Mouse (Mus musculus) CD4-positive, CD25-positive, alpha-beta regulatory T cell, adult 2 months (primary cell): ENCODE data around the gene Slc6a3.

Experiments
- DNase-seq: peaks from one replicate; pipeline ENCODE4 v3.0.0-alpha.2; 2012; ENCODE audit warnings: low read depth, low spot score

The Slc6a3 gene

GRCm38 (mm10) chr13:73591488-73591887 is 54.9 kb downstream of the Slc6a3 start:
- DNase-seq: no peak

GRCm38 (mm10) chr13:73592546-73592945 is 56.0 kb downstream of the Slc6a3 start:
- DNase-seq: no peak

- DNase-seq: no peak
Observed at GRCm38 (mm10) chr13:73596276-73596675, 59.7 kb downstream of the Slc6a3 start.

GRCm38 (mm10) chr13:73600217-73600616 is 63.7 kb downstream of the Slc6a3 start:
- DNase-seq: no peak

- DNase-seq: peak; percentile 6
Observed at GRCm38 (mm10) chr13:73603046-73603445, 66.5 kb downstream of the Slc6a3 start.

GRCm38 (mm10) chr13:73603522-73604155 is 67.1 kb downstream of the Slc6a3 start, which contains the start of gene Clptm1l:
Gene Clptm1l (plus strand): TSS chr13:73604006.
- DNase-seq: peak; percentile 96

GRCm38 (mm10) chr13:73604156-73604957 is 67.8 kb downstream of the Slc6a3 start:
- DNase-seq: no peak

- DNase-seq: no peak
Observed at GRCm38 (mm10) chr13:73618406-73618805, 81.9 kb downstream of the Slc6a3 start.

- DNase-seq: peak; percentile 62
Observed at GRCm38 (mm10) chr13:73620637-73621036, 84.1 kb downstream of the Slc6a3 start.

GRCm38 (mm10) chr13:73626410-73626744 is 89.8 kb downstream of the Slc6a3 start:
- no peak for DNase-seq

- peak; percentile 80 for DNase-seq
Observed at GRCm38 (mm10) chr13:73626745-73627549, 90.4 kb downstream of the Slc6a3 start, which contains the start of gene Tert. Gene Tert (plus strand): TSS chr13:73626911.
